Mouse (Mus musculus): ENCODE data around the gene Nae1. TPM values are rescaled to one million over a fixed set of nuclear protein-coding genes. Genes with fewer than 3 reads are reported as not detected.

Gene Nae1
- total and polyA plus RNA-seq, 2 experiments from 2014 or later, result 86.3 to 120 TPM

- peak; percentile 67 for ATAC-seq
- peaks cover 9% of the 10 kb centered on the region; the same call in 1 of the 2 replicates for H3K4me1 ChIP-seq (ENCODE audit: insufficient read depth)
- peak overlapping the region; percentile 96 for H3K4me2 ChIP-seq (ENCODE audit: low read depth)
- DNase-seq, result peak; percentile 26
- 2% methylated on average over 74 of the region's 76 CpGs for WGBS
- H3K36me3 ChIP-seq (ENCODE audit: insufficient read depth), result no peaks in the 10 kb centered on the region
- no peak for TF ChIP-seq CTCF (IDR thresholded peaks at IDR 0.05; ENCODE audit: low read depth)
- H3K4me3 ChIP-seq (ENCODE audit: low read depth, low read length), result peak overlapping the region; percentile 52
- peaks cover 27% of the 10 kb centered on the region for H3K27me3 ChIP-seq (ENCODE audit: insufficient read depth, low read length)
- H3K9me3 ChIP-seq (ENCODE audit: low read length), result no peaks in the 10 kb centered on the region
- peak overlapping the region; percentile 23 for H3K9ac ChIP-seq
- no peak overlapping the region for H3K27ac ChIP-seq (ENCODE audit: low read depth, low read length)
Measured at GRCm38 (mm10) chr8:104540710-104541514, 6.5 kb upstream of the Nae1 start.

- 40% methylated on average over 7 of the region's 7 CpGs for WGBS
- H3K4me1 ChIP-seq (ENCODE audit: insufficient read depth), result peaks cover 9% of the 10 kb centered on the region; the same call in 1 of the 2 replicates
- DNase-seq (no peak), ATAC-seq (no peak)
- H3K27ac ChIP-seq (ENCODE audit: low read depth, low read length), result no peak overlapping the region
- H3K36me3 ChIP-seq (ENCODE audit: insufficient read depth), result no peaks in the 10 kb centered on the region
- peaks cover 27% of the 10 kb centered on the region for H3K27me3 ChIP-seq (ENCODE audit: insufficient read depth, low read length)
- peak overlapping the region; percentile 52 for H3K4me3 ChIP-seq (ENCODE audit: low read depth, low read length)
- TF ChIP-seq CTCF (IDR thresholded peaks at IDR 0.05; ENCODE audit: low read depth), result no peak
- no peaks in the 10 kb centered on the region for H3K9me3 ChIP-seq (ENCODE audit: low read length)
- peak overlapping the region; percentile 96 for H3K4me2 ChIP-seq (ENCODE audit: low read depth)
- no peak overlapping the region for H3K9ac ChIP-seq
Measured at GRCm38 (mm10) chr8:104540238-104540637, 5.8 kb upstream of the Nae1 start.

GRCm38 (mm10) chr8:104539566-104539965, 5.1 kb upstream of the Nae1 start:
- Histone ChIP-seq H3K4me1 (ENCODE audit: insufficient read depth) (peaks cover 9% of the 10 kb centered on the region; the same call in 1 of the 2 replicates), H3K27ac (ENCODE audit: low read depth, low read length) (no peak overlapping the region), H3K9ac (no peak overlapping the region), H3K36me3 (ENCODE audit: insufficient read depth) (no peaks in the 10 kb centered on the region), H3K4me3 (ENCODE audit: low read depth, low read length) (no peak overlapping the region), H3K27me3 (ENCODE audit: insufficient read depth, low read length) (peaks cover 27% of the 10 kb centered on the region), H3K4me2 (ENCODE audit: low read depth) (no peak overlapping the region), H3K9me3 (ENCODE audit: low read length) (no peaks in the 10 kb centered on the region)
- no peak for ATAC-seq
- no peak for DNase-seq
- no peak for TF ChIP-seq CTCF (IDR thresholded peaks at IDR 0.05; ENCODE audit: low read depth)
- WGBS, result 83% methylated on average over 2 of the region's 2 CpGs

- Histone ChIP-seq H3K4me3 (ENCODE audit: low read depth, low read length) (no peak overlapping the region), H3K27me3 (ENCODE audit: insufficient read depth, low read length) (peaks cover 27% of the 10 kb centered on the region), H3K36me3 (ENCODE audit: insufficient read depth) (no peaks in the 10 kb centered on the region), H3K4me2 (ENCODE audit: low read depth) (no peak overlapping the region), H3K4me1 (ENCODE audit: insufficient read depth) (peaks cover 9% of the 10 kb centered on the region; the same call in 1 of the 2 replicates), H3K27ac (ENCODE audit: low read depth, low read length) (no peak overlapping the region), H3K9me3 (ENCODE audit: low read length) (no peaks in the 10 kb centered on the region), H3K9ac (no peak overlapping the region)
- DNase-seq (no peak), ATAC-seq (no peak)
- 84% methylated on average over 4 of the region's 4 CpGs for WGBS
- no peak for TF ChIP-seq CTCF (IDR thresholded peaks at IDR 0.05; ENCODE audit: low read depth)
Measured at GRCm38 (mm10) chr8:104538896-104539295, 4.5 kb upstream of the Nae1 start.

GRCm38 (mm10) chr8:104536028-104536427, 1.6 kb upstream of the Nae1 start:
- Histone ChIP-seq H3K27ac (ENCODE audit: low read depth, low read length) (no peak overlapping the region), H3K4me1 (ENCODE audit: insufficient read depth) (0 out of 2 replicates have a peak, but pooled peaks cover 10% of the 10 kb centered on the region), H3K9me3 (ENCODE audit: low read length) (no peaks in the 10 kb centered on the region), H3K36me3 (ENCODE audit: insufficient read depth) (no peaks in the 10 kb centered on the region), H3K9ac (no peak overlapping the region), H3K4me2 (ENCODE audit: low read depth) (no peak overlapping the region), H3K27me3 (ENCODE audit: insufficient read depth, low read length) (peaks cover 10% of the 10 kb centered on the region), H3K4me3 (ENCODE audit: low read depth, low read length) (no peak overlapping the region)
- ATAC-seq, result no peak
- no peak for DNase-seq
- no peak for TF ChIP-seq CTCF (IDR thresholded peaks at IDR 0.05; ENCODE audit: low read depth)
- 88% methylated on average over 4 of the region's 4 CpGs for WGBS

- Histone ChIP-seq H3K4me1 (ENCODE audit: insufficient read depth) (0 out of 2 replicates have a peak, but pooled peaks cover 10% of the 10 kb centered on the region), H3K9ac (no peak overlapping the region), H3K36me3 (ENCODE audit: insufficient read depth) (no peaks in the 10 kb centered on the region), H3K27ac (ENCODE audit: low read depth, low read length) (no peak overlapping the region), H3K27me3 (ENCODE audit: insufficient read depth, low read length) (peaks cover 3% of the 10 kb centered on the region), H3K4me2 (ENCODE audit: low read depth) (peak overlapping the region; percentile 67), H3K9me3 (ENCODE audit: low read length) (no peaks in the 10 kb centered on the region), H3K4me3 (ENCODE audit: low read depth, low read length) (no peak overlapping the region)
- 43% methylated on average over 7 of the region's 7 CpGs for WGBS
- TF ChIP-seq CTCF (IDR thresholded peaks at IDR 0.05; ENCODE audit: low read depth), result no peak
- ATAC-seq (no peak), DNase-seq (no peak)
Measured at GRCm38 (mm10) chr8:104535378-104535777, 941 bp upstream of the Nae1 start.

- no peak overlapping the region for H3K27ac ChIP-seq (ENCODE audit: low read depth, low read length)
- TF ChIP-seq CTCF (IDR thresholded peaks at IDR 0.05; ENCODE audit: low read depth), result no peak
- H3K27me3 ChIP-seq (ENCODE audit: insufficient read depth, low read length), result no peaks in the 10 kb centered on the region; the same call in 1 of the 2 replicates
- peak overlapping the region; percentile 67 for H3K4me2 ChIP-seq (ENCODE audit: low read depth)
- ATAC-seq (peak; percentile 43), DNase-seq (no peak)
- peaks cover 2% of the 10 kb centered on the region; the same call in 1 of the 2 replicates for H3K36me3 ChIP-seq (ENCODE audit: insufficient read depth)
- H3K9ac ChIP-seq, result peak overlapping the region; percentile 95
- 0 out of 2 replicates have a peak, but pooled peaks cover 10% of the 10 kb centered on the region for H3K4me1 ChIP-seq (ENCODE audit: insufficient read depth)
- H3K9me3 ChIP-seq (ENCODE audit: low read length), result no peaks in the 10 kb centered on the region
- WGBS, result 7% methylated on average over 9 of the region's 9 CpGs
- peak overlapping the region; percentile 83 for H3K4me3 ChIP-seq (ENCODE audit: low read depth, low read length)
Measured at GRCm38 (mm10) chr8:104534779-104535141, 323 bp upstream of the Nae1 start.

Measured in forebrain, postnatal 0 days (tissue).